ENCODE assay signal across 15 mouse cellular contexts in genomic region chr14:34772132-34772531, GRCm38 (mm10). TPM values are rescaled to one million over a fixed set of nuclear protein-coding genes. Genes with fewer than 3 reads are reported as not detected.
"Had no signal": no experiment of that assay in that cellular context is flagged by ENCODE, and none has a peak within 500 bp of the region (broad histone marks: within the 10 kb centered on the region; RNA-seq: fewer than 3 reads in every experiment).

No protein-coding gene starts in this region.

- H3K4me2 ChIP-seq: limb, embryonic 13.5 days; midbrain, embryonic 12.5 days; neural tube, embryonic 12.5 days had no signal

- H3K27ac ChIP-seq: kidney, postnatal 0 days; limb, embryonic 13.5 days; liver, embryonic 14.5 days; midbrain, embryonic 12.5 days; neural tube, embryonic 12.5 days; stomach, postnatal 0 days had no signal

- H3K4me3 ChIP-seq: limb, embryonic 13.5 days; midbrain, embryonic 12.5 days; neural tube, embryonic 12.5 days had no signal

- H3K27me3 ChIP-seq: neural tube, embryonic 12.5 days had no signal

- ATAC-seq: midbrain, embryonic 16.5 days had no signal

- H3K9me3 ChIP-seq: midbrain, embryonic 12.5 days; neural tube, embryonic 12.5 days had no signal

- DNase-seq: kidney, adult 9 months; kidney, postnatal 36 days; layer of hippocampus, adult 9-11 months; layer of hippocampus, postnatal 36 days; left cerebral cortex, postnatal 4 days; lung, adult 18-20 months had no signal

- H3K36me3 ChIP-seq: limb, embryonic 13.5 days; midbrain, embryonic 12.5 days; neural tube, embryonic 12.5 days had no signal

- H3K9ac ChIP-seq: limb, embryonic 13.5 days; liver, embryonic 14.5 days; midbrain, embryonic 12.5 days; neural tube, embryonic 12.5 days had no signal

- H3K4me1 ChIP-seq: neural tube, embryonic 12.5 days had no signal

RNA-seq across cellular contexts. Expression of gene Grid1, which starts 47.8 kb away (rescaled TPM):
- total RNA-seq: megakaryocyte-erythroid progenitor cell, adult 5-6 weeks; neutrophil, adult 5-6 weeks had no signal
